Mouse (Mus musculus) hindbrain, embryonic 10.5 days (tissue): ENCODE results near the gene 1700013F07Rik. TPM values are rescaled to one million over a fixed set of nuclear protein-coding genes. Genes with fewer than 3 reads are reported as not detected.
"Not testable (repeated sequence)": the region's sequence is repeated elsewhere in the genome, so short reads cannot be mapped to it uniquely, and the experiment has no call there.

ENCODE experiments used
- DNase-seq: peaks from one replicate; pipeline ENCODE4 v3.0.0-alpha.2; 2017; ENCODE audit warnings: low spot score
- H3K27ac ChIP-seq: fragments of 300-500 bp; sonication (generic); 2 replicates; pipeline ENCODE4 v1.5.1; 2016; ENCODE audit warnings: mild to moderate bottlenecking, moderate library complexity
- H3K27me3 ChIP-seq: fragments of 300-500 bp; sonication (generic); 2 replicates; pipeline ENCODE4 v1.6.1; 2016; ENCODE audit warnings: mild to moderate bottlenecking; ENCODE audit not compliant: poor library complexity, insufficient read depth, severe bottlenecking
- H3K36me3 ChIP-seq: fragments of 300-500 bp; sonication (generic); 2 replicates; pipeline ENCODE4 v1.6.1; 2016; ENCODE audit warnings: mild to moderate bottlenecking, moderate library complexity
- H3K4me1 ChIP-seq: fragments of 300-500 bp; sonication (generic); replicated peaks from 2 replicates; pipeline ENCODE4 v1.6.1; 2016; ENCODE audit warnings: mild to moderate bottlenecking
- H3K4me3 ChIP-seq: fragments of 300-500 bp; sonication (generic); 2 replicates; pipeline ENCODE4 v1.5.1; 2016; ENCODE audit warnings: mild to moderate bottlenecking, moderate library complexity
- H3K9me3 ChIP-seq: fragments of 300-500 bp; sonication (generic); 2 replicates; pipeline ENCODE4 v1.6.1; 2016; ENCODE audit warnings: mild to moderate bottlenecking, moderate library complexity
- WGBS: fragments of 180-500 bp; shearing (Covaris S2); methylation state at CpG from one replicate; pipeline ENCODE4 v1.1.7; 2016; 5-methylcytosine and 5-hydroxymethylcytosine counted together
- polyA plus RNA-seq: library from polyadenylated mRNA; unstranded; fragments of >200 nt; fragmentation: Nextera tagmentation; extraction: Ambion mirVana; gene quantifications from 2 replicates; pipeline ENCODE4 v1.2.1, GENCODE M21; 2016

1700013F07Rik gene
- polyA plus RNA-seq, 1 experiment from 2014 or later = 2.6 TPM

GRCm38 (mm10) chr3:108562133-108562730 lies 28.3 kb downstream of the 1700013F07Rik start, which contains the start of gene Tmem167b:
Gene Tmem167b, minus strand, starts transcription at chr3:108562466.
- Histone ChIP-seq H3K4me3 (peak within 1 kb of the TSS; percentile 87), H3K27me3 (no peaks in the 10 kb centered on the region), H3K4me1 (peaks cover 25% of the 10 kb centered on the region), H3K9me3 (no peaks in the 10 kb centered on the region), H3K36me3 (peaks cover 32% of the 10 kb centered on the region), H3K27ac (peak within 1 kb of the TSS; percentile 93)
- WGBS = under 1% methylated on average over 45 of the region's 45 CpGs
- DNase-seq = peak; percentile 97

- H3K27me3 ChIP-seq = no peaks in the 10 kb centered on the region
- 14% methylated on average over 15 of the region's 15 CpGs for WGBS
- peaks cover 31% of the 10 kb centered on the region for H3K4me1 ChIP-seq
- no peaks in the 10 kb centered on the region for H3K9me3 ChIP-seq
- peaks cover 26% of the 10 kb centered on the region for H3K36me3 ChIP-seq
- no peak for DNase-seq
- peak overlapping the region; percentile 87 for H3K4me3 ChIP-seq
- H3K27ac ChIP-seq = peak overlapping the region; percentile 93
Observed at GRCm38 (mm10) chr3:108562777-108563271, 28.9 kb downstream of the 1700013F07Rik start.

GRCm38 (mm10) chr3:108563309-108563708 lies 29.4 kb downstream of the 1700013F07Rik start:
- Histone ChIP-seq H3K4me3 (peak overlapping the region; percentile 87), H3K9me3 (no peaks in the 10 kb centered on the region), H3K36me3 (peaks cover 22% of the 10 kb centered on the region), H3K27ac (peak overlapping the region; percentile 93), H3K27me3 (no peaks in the 10 kb centered on the region), H3K4me1 (peaks cover 36% of the 10 kb centered on the region)
- DNase-seq = peak; percentile 83
- 15% methylated on average over 4 of the region's 4 CpGs for WGBS

- Histone ChIP-seq H3K4me1 (peaks cover 44% of the 10 kb centered on the region), H3K4me3 (peak overlapping the region; percentile 18)
- WGBS = 20% methylated on average over 15 of the region's 15 CpGs
Observed at GRCm38 (mm10) chr3:108567990-108568877, 34.3 kb downstream of the 1700013F07Rik start.

GRCm38 (mm10) chr3:108569636-108570035 lies 35.7 kb downstream of the 1700013F07Rik start:
- Histone ChIP-seq H3K4me1 (peaks cover 51% of the 10 kb centered on the region), H3K27ac (peak overlapping the region; percentile 54)
- not testable (repeated sequence) for DNase-seq, H3K27me3 ChIP-seq, H3K36me3 ChIP-seq, H3K9me3 ChIP-seq, H3K4me3 ChIP-seq
- 69% methylated on average over 3 of the region's 3 CpGs for WGBS

More at GRCm38 (mm10) chr3:108567990-108568877, 34.3 kb downstream of the 1700013F07Rik start:
- peak overlapping the region; percentile 85 for H3K27ac ChIP-seq
- H3K36me3 ChIP-seq = no peaks in the 10 kb centered on the region
- no peaks in the 10 kb centered on the region for H3K27me3 ChIP-seq
- DNase-seq = peak; percentile 72
- no peaks in the 10 kb centered on the region for H3K9me3 ChIP-seq

GRCm38 (mm10) chr3:108570813-108571212 lies 36.9 kb downstream of the 1700013F07Rik start:
- WGBS = 87% methylated on average over 14 of the region's 14 CpGs
- no peak for DNase-seq
- Histone ChIP-seq H3K4me3 (no peak overlapping the region), H3K9me3 (no peaks in the 10 kb centered on the region), H3K27ac (no peak overlapping the region), H3K36me3 (0 out of 2 replicates have a peak, but pooled peaks cover 3% of the 10 kb centered on the region), H3K4me1 (peaks cover 54% of the 10 kb centered on the region), H3K27me3 (no peaks in the 10 kb centered on the region)

- DNase-seq = peak; percentile 96
- Histone ChIP-seq H3K9me3 (no peaks in the 10 kb centered on the region), H3K36me3 (peaks cover 9% of the 10 kb centered on the region), H3K4me1 (peaks cover 54% of the 10 kb centered on the region), H3K4me3 (peak within 1 kb of the TSS; percentile 67), H3K27me3 (no peaks in the 10 kb centered on the region), H3K27ac (peak within 1 kb of the TSS; percentile 87)
- 2% methylated on average over 42 of the region's 42 CpGs for WGBS
Observed at GRCm38 (mm10) chr3:108571443-108572294, 37.7 kb downstream of the 1700013F07Rik start, which contains the start of gene Taf13. Gene Taf13, plus strand, starts transcription at chr3:108571698.

GRCm38 (mm10) chr3:108572309-108573010 lies 38.5 kb downstream of the 1700013F07Rik start:
- DNase-seq = no peak
- H3K27ac ChIP-seq = peak overlapping the region; percentile 87
- WGBS = 53% methylated on average over 18 of the region's 18 CpGs
- peak overlapping the region; percentile 67 for H3K4me3 ChIP-seq
- peaks cover 50% of the 10 kb centered on the region for H3K4me1 ChIP-seq
- no peaks in the 10 kb centered on the region for H3K27me3 ChIP-seq
- no peaks in the 10 kb centered on the region for H3K9me3 ChIP-seq
- H3K36me3 ChIP-seq = peaks cover 16% of the 10 kb centered on the region

GRCm38 (mm10) chr3:108574018-108574417 lies 40.1 kb downstream of the 1700013F07Rik start:
- no peaks in the 10 kb centered on the region for H3K9me3 ChIP-seq
- 93% methylated on average over 5 of the region's 5 CpGs for WGBS
- H3K27ac ChIP-seq = no peak overlapping the region
- DNase-seq = no peak
- H3K4me1 ChIP-seq = peaks cover 35% of the 10 kb centered on the region
- H3K4me3 ChIP-seq = no peak overlapping the region
- H3K36me3 ChIP-seq = peaks cover 32% of the 10 kb centered on the region
- H3K27me3 ChIP-seq = no peaks in the 10 kb centered on the region

GRCm38 (mm10) chr3:108584580-108584979 lies 50.6 kb downstream of the 1700013F07Rik start:
- Histone ChIP-seq H3K9me3 (no peaks in the 10 kb centered on the region), H3K27me3 (no peaks in the 10 kb centered on the region), H3K36me3 (peaks cover 27% of the 10 kb centered on the region), H3K4me1 (no peaks in the 10 kb centered on the region; the same call in 1 of the 2 replicates), H3K27ac (no peak overlapping the region), H3K4me3 (no peak overlapping the region)
- DNase-seq = no peak
- WGBS = 82% methylated on average over 4 of the region's 4 CpGs

- H3K4me3 ChIP-seq = no peak overlapping the region
- WGBS = 39% methylated on average over 2 of the region's 2 CpGs
- H3K4me1 ChIP-seq = peaks cover 22% of the 10 kb centered on the region
- no peaks in the 10 kb centered on the region for H3K27me3 ChIP-seq
- no peaks in the 10 kb centered on the region for H3K9me3 ChIP-seq
- H3K36me3 ChIP-seq = peaks cover 7% of the 10 kb centered on the region; the same call in 1 of the 2 replicates
- no peak for DNase-seq
- H3K27ac ChIP-seq = no peak overlapping the region; the same call in 1 of the 2 replicates
Observed at GRCm38 (mm10) chr3:108588446-108588845, 54.5 kb downstream of the 1700013F07Rik start.
